Mouse (Mus musculus) erythroid progenitor cell, adult 5-6 weeks (primary cell): ENCODE measurements around the gene Lypd3. TPM values are rescaled to one million over a fixed set of nuclear protein-coding genes. Genes with fewer than 3 reads are reported as not detected.
"Not testable (repeated sequence)": the region's sequence is repeated elsewhere in the genome, so short reads cannot be mapped to it uniquely, and the experiment has no call there.

Experiments used
- ATAC-seq: replicated peaks from 2 replicates; pipeline ENCODE4 v1.8.0; 2016; ENCODE audit warnings: moderate number of reproducible peaks, mild to moderate bottlenecking, moderate TSS enrichment, inconsistent platforms; ENCODE audit not compliant: poor library complexity, low FRiP score, severe bottlenecking
- total RNA-seq, 2 experiments: library from RNA; stranded (forward) in 1 of 2; stranded (reverse) in 1 of 2; fragments of 150-400 nt in 1 of 2; fragments of 186-747, 209-891 nt in 1 of 2; gene quantifications; 2 replicates each; pipeline versions ENCODE4 v1.2.3 to v1.2.4; 2015 to 2017; ENCODE audit warnings: low replicate concordance in 2 of 2

The Lypd3 gene
- total RNA-seq, 2 experiments from 2014 or later, result not detected

GRCm38 (mm10) chr7:24653681-24654080 is 17.3 kb downstream of the Lypd3 start:
- 0 out of 2 replicates have a peak, but pooled peaks have one; percentile 34 for ATAC-seq

GRCm38 (mm10) chr7:24659737-24660357 is 23.5 kb downstream of the Lypd3 start:
- ATAC-seq, result no peak

DNA sequence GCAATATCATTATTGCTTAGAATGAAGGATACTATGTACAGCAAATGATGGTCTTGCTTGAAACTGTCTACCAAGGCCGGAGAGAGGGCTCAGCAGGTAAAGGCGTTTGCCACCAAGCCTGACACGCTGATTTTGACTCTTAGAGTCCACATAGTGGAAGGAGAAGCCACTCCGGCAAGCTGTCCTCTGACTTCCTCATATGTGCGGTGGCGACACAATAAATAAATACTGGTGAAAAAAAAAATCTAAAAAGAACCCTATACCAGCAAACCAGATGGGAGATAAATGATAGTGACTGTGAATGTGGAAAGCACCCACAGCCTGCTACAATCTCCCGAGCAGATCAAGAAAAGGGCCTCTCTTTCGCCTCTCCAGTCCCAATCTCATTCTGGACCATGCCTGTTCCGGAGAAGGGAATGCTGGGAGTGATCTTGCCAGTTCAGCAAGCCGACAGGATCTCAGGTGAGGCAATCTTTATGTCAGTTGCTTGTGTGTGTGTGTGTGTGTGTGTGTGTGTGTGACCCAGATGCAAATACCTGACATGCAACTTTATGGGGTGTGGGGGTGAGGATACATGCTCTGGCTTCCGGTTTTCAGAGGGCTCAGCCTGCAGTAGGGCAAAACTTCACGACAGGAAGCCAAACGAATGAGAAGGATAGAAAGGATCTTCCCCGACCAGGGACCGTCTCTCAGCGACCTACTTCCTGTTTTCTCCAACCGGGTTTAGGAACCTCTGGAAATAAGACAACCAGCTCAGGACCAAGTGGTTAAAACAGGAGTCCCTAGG is 25.0 kb downstream of the Lypd3 start:
- no peak for ATAC-seq

GRCm38 (mm10) chr7:24662575-24662974 is 26.2 kb downstream of the Lypd3 start:
- peak; percentile 68; the same call in 1 of the 2 replicates for ATAC-seq

DNA sequence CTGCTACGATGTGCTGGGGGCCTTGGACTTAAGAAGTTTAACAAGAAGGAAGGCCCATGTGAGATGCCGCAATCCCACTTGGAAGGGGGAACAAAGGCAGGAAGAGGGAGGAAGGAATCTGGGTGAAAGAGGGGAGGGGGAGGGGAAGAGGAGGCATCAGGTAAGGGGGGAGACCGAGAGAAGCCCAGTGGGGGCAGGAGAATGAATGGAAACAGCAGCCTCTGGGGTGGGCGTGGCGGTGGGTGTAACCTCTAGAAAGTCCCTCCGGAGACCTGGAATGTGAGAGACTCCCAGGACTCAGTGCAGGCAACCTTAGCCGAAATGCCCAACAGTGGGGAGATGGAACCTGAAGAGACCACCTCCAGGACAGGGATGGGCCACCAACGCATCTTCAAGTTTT is 28.0 kb downstream of the Lypd3 start:
- ATAC-seq, result no peak

- no peak for ATAC-seq
Measured at GRCm38 (mm10) chr7:24664959-24665358, 28.6 kb downstream of the Lypd3 start.

GRCm38 (mm10) chr7:24671944-24672439 is 35.6 kb downstream of the Lypd3 start:
- ATAC-seq, result no peak

DNA sequence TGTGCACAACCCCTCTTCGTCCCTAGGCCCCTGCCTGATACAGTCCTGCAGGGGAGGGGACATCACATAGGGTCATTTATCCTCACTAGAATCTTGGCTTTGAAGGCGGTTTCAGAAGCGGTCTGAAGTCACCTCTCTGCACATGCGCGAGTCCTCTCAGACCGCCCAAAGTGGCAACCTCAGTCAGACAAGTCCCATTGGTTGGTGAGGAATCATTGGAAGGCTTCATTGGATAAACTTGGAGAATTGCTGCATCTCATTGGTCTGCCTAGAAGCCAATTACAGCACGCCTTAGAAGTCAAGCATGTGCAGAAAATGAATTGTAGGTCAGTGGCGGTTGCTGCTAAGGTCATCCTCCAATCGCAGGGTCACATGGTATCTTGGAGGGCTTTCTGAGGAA is 40.2 kb downstream of the Lypd3 start, which contains the start of gene Tex101:
Gene Tex101 (minus strand): TSS at position 101 of the 400 bp plus-strand sequence.
- ATAC-seq, result no peak

- not testable (repeated sequence) for ATAC-seq
Measured at GRCm38 (mm10) chr7:24684121-24684520, 47.8 kb downstream of the Lypd3 start.

GRCm38 (mm10) chr7:24687519-24687918 is 51.2 kb downstream of the Lypd3 start:
- not testable (repeated sequence) for ATAC-seq

Other genes with a start within 250 kb of the Lypd3 start
- 33.9 and 52.0 TPM in 2 replicates for gene Smg9, start 236.9 kb upstream of the Lypd3 start, total RNA-seq (2015; ENCODE audit: low replicate concordance)
- 25.2 and 42.7 TPM in 2 replicates for gene Smg9, start 236.9 kb upstream of the Lypd3 start, total RNA-seq (2017; ENCODE audit: low replicate concordance)
- gene Irgc1, start 184.3 kb upstream of the Lypd3 start, total RNA-seq (2015; ENCODE audit: low replicate concordance), result not detected in 2 replicates
- gene Irgc1, start 184.3 kb upstream of the Lypd3 start, total RNA-seq (2017; ENCODE audit: low replicate concordance), result not detected in 2 replicates
- gene Plaur, start 174.1 kb upstream of the Lypd3 start, total RNA-seq (2015; ENCODE audit: low replicate concordance), result 2.9 and 6.1 TPM in 2 replicates
- gene Plaur, start 174.1 kb upstream of the Lypd3 start, total RNA-seq (2017; ENCODE audit: low replicate concordance), result 1.1 and 7.2 TPM in 2 replicates
- not detected in 2 replicates for gene Cadm4, start 154.5 kb upstream of the Lypd3 start, total RNA-seq (2015; ENCODE audit: low replicate concordance)
- not detected in 2 replicates for gene Cadm4, start 154.5 kb upstream of the Lypd3 start, total RNA-seq (2017; ENCODE audit: low replicate concordance)
- 0.84 TPM in 1 of 2 replicates, not detected in the other for gene Zfp428, start 129.5 kb upstream of the Lypd3 start, total RNA-seq (2015; ENCODE audit: low replicate concordance)
- 2.0 TPM in 1 of 2 replicates, not detected in the other for gene Zfp428, start 129.5 kb upstream of the Lypd3 start, total RNA-seq (2017; ENCODE audit: low replicate concordance)
- not detected in 2 replicates for gene AC161166.1, start 124.1 kb upstream of the Lypd3 start, total RNA-seq (2015; ENCODE audit: low replicate concordance)
- gene AC161166.1, start 124.1 kb upstream of the Lypd3 start, total RNA-seq (2017; ENCODE audit: low replicate concordance), result not detected in 2 replicates
- gene Irgq, start 105.9 kb upstream of the Lypd3 start, total RNA-seq (2015; ENCODE audit: low replicate concordance), result 1.1 and 1.3 TPM in 2 replicates
- gene Irgq, start 105.9 kb upstream of the Lypd3 start, total RNA-seq (2017; ENCODE audit: low replicate concordance), result 0.90 and 2.8 TPM in 2 replicates
- gene Pinlyp, start 90.4 kb upstream of the Lypd3 start, total RNA-seq (2015; ENCODE audit: low replicate concordance), result not detected in 2 replicates
- gene Pinlyp, start 90.4 kb upstream of the Lypd3 start, total RNA-seq (2017; ENCODE audit: low replicate concordance), result not detected in 2 replicates
- gene Xrcc1, start 90.3 kb upstream of the Lypd3 start, total RNA-seq (2015; ENCODE audit: low replicate concordance), result 37.1 and 39.4 TPM in 2 replicates
- gene Xrcc1, start 90.3 kb upstream of the Lypd3 start, total RNA-seq (2017; ENCODE audit: low replicate concordance), result 36.7 and 62.5 TPM in 2 replicates
- 11.2 and 11.3 TPM in 2 replicates for gene Ethe1, start 49.0 kb upstream of the Lypd3 start, total RNA-seq (2015; ENCODE audit: low replicate concordance)
- gene Ethe1, start 49.0 kb upstream of the Lypd3 start, total RNA-seq (2017; ENCODE audit: low replicate concordance), result 6.8 and 9.2 TPM in 2 replicates
- not detected in 2 replicates for gene Zfp575, start 48.9 kb upstream of the Lypd3 start, total RNA-seq (2015; ENCODE audit: low replicate concordance)
- gene Zfp575, start 48.9 kb upstream of the Lypd3 start, total RNA-seq (2017; ENCODE audit: low replicate concordance), result 0.26 TPM in 1 of 2 replicates, not detected in the other
- not detected in 2 replicates for gene Phldb3, start 25.8 kb upstream of the Lypd3 start, total RNA-seq (2015; ENCODE audit: low replicate concordance)
- 0.64 and 7.0 TPM in 2 replicates for gene Phldb3, start 25.8 kb upstream of the Lypd3 start, total RNA-seq (2017; ENCODE audit: low replicate concordance)
- not detected in 2 replicates for gene Tex101, start 40.1 kb downstream of the Lypd3 start, total RNA-seq (2015; ENCODE audit: low replicate concordance)
- not detected in 2 replicates for gene Tex101, start 40.1 kb downstream of the Lypd3 start, total RNA-seq (2017; ENCODE audit: low replicate concordance)
- not detected in 2 replicates for gene BC049730, start 72.7 kb downstream of the Lypd3 start, total RNA-seq (2015; ENCODE audit: low replicate concordance)
- gene BC049730, start 72.7 kb downstream of the Lypd3 start, total RNA-seq (2017; ENCODE audit: low replicate concordance), result not detected in 2 replicates
- gene Gm4763, start 90.4 kb downstream of the Lypd3 start, total RNA-seq (2015; ENCODE audit: low replicate concordance), result not detected in 2 replicates
- gene Gm4763, start 90.4 kb downstream of the Lypd3 start, total RNA-seq (2017; ENCODE audit: low replicate concordance), result not detected in 2 replicates
- 39.4 and 55.5 TPM in 2 replicates for gene Cd177, start 123.8 kb downstream of the Lypd3 start, total RNA-seq (2015; ENCODE audit: low replicate concordance)
- gene Cd177, start 123.8 kb downstream of the Lypd3 start, total RNA-seq (2017; ENCODE audit: low replicate concordance), result 37.9 and 49.0 TPM in 2 replicates
- 6.8 and 7.1 TPM in 2 replicates for gene Ceacam10, start 140.7 kb downstream of the Lypd3 start, total RNA-seq (2015; ENCODE audit: low replicate concordance)
- gene Ceacam10, start 140.7 kb downstream of the Lypd3 start, total RNA-seq (2017; ENCODE audit: low replicate concordance), result 1.7 TPM in 1 of 2 replicates, not detected in the other
- gene Gm9844, start 225.7 kb downstream of the Lypd3 start, total RNA-seq (2015; ENCODE audit: low replicate concordance), result not detected in 2 replicates
- 0.90 and 3.6 TPM in 2 replicates for gene Gm9844, start 225.7 kb downstream of the Lypd3 start, total RNA-seq (2017; ENCODE audit: low replicate concordance)
- not detected in 2 replicates for gene Lypd4, start 233.4 kb downstream of the Lypd3 start, total RNA-seq (2015; ENCODE audit: low replicate concordance)
- gene Lypd4, start 233.4 kb downstream of the Lypd3 start, total RNA-seq (2017; ENCODE audit: low replicate concordance), result not detected in 2 replicates
- not detected in 2 replicates for gene Dmrtc2, start 233.5 kb downstream of the Lypd3 start, total RNA-seq (2015; ENCODE audit: low replicate concordance)
- not detected in 2 replicates for gene Dmrtc2, start 233.5 kb downstream of the Lypd3 start, total RNA-seq (2017; ENCODE audit: low replicate concordance)
- 818 and 840 TPM in 2 replicates for gene Rps19, start 247.8 kb downstream of the Lypd3 start, total RNA-seq (2015; ENCODE audit: low replicate concordance)
- gene Rps19, start 247.8 kb downstream of the Lypd3 start, total RNA-seq (2017; ENCODE audit: low replicate concordance), result 217 and 310 TPM in 2 replicates